ENCODE assay signal across 10 mouse cellular contexts in genomic region chr16:66798204-66798603, GRCm38 (mm10).
"Had no signal": no experiment of that assay in that cellular context is flagged by ENCODE, and none has a peak within 500 bp of the region (broad histone marks: within the 10 kb centered on the region; RNA-seq: fewer than 3 reads in every experiment).

No protein-coding gene starts in this region.

- DNase-seq: kidney, postnatal 36 days; layer of hippocampus, adult 9-11 months; layer of hippocampus, postnatal 36 days; lung, adult 2 months; lung, postnatal 36 days; right cerebral cortex, adult 18-20 months; right cerebral cortex, postnatal 25 days; thymus, postnatal 4 days had no signal

- ATAC-seq: lung, postnatal 0 days; midbrain, embryonic 13.5 days had no signal
